Mouse (Mus musculus): ENCODE results near the gene Rasgrp2.

The Rasgrp2 gene

GRCm38 (mm10) chr19:6407816-6408510 lies 8.8 kb downstream of the Rasgrp2 start:
- no peak for DNase-seq (ENCODE audit: low read depth, low spot score)

- DNase-seq (ENCODE audit: low read depth, low spot score), result no peak
These were observed 9.6 kb downstream of the Rasgrp2 start for GRCm38 (mm10) chr19:6408749-6409148.

- DNase-seq (ENCODE audit: low read depth, low spot score), result no peak
These were observed 10.0 kb downstream of the Rasgrp2 start for GRCm38 (mm10) chr19:6409176-6409575.

GRCm38 (mm10) chr19:6409936-6410335 lies 10.8 kb downstream of the Rasgrp2 start:
- DNase-seq (ENCODE audit: low read depth, low spot score), result no peak

GRCm38 (mm10) chr19:6412798-6413197 lies 13.7 kb downstream of the Rasgrp2 start:
- no peak for DNase-seq (ENCODE audit: low read depth, low spot score)

- no peak for DNase-seq (ENCODE audit: low read depth, low spot score)
These were observed 16.3 kb downstream of the Rasgrp2 start for GRCm38 (mm10) chr19:6415454-6415853.

- DNase-seq (ENCODE audit: low read depth, low spot score), result no peak
These were observed 17.1 kb downstream of the Rasgrp2 start for GRCm38 (mm10) chr19:6416124-6416770.

- DNase-seq (ENCODE audit: low read depth, low spot score), result no peak
These were observed 18.0 kb downstream of the Rasgrp2 start for GRCm38 (mm10) chr19:6416894-6417761.

- peak; percentile 75 for DNase-seq (ENCODE audit: low read depth, low spot score)
These were observed 19.2 kb downstream of the Rasgrp2 start, which contains the start of gene Nrxn2 for GRCm38 (mm10) chr19:6418233-6418879. Gene Nrxn2, plus strand, starts transcription at chr19:6418731.

GRCm38 (mm10) chr19:6418984-6419692 lies 20.0 kb downstream of the Rasgrp2 start:
- DNase-seq (ENCODE audit: low read depth, low spot score), result no peak

GRCm38 (mm10) chr19:6419805-6420310 lies 20.7 kb downstream of the Rasgrp2 start:
- DNase-seq (ENCODE audit: low read depth, low spot score), result no peak

- no peak for DNase-seq (ENCODE audit: low read depth, low spot score)
These were observed 21.5 kb downstream of the Rasgrp2 start for GRCm38 (mm10) chr19:6420481-6421210.

GRCm38 (mm10) chr19:6421211-6421590 lies 22.1 kb downstream of the Rasgrp2 start:
- no peak for DNase-seq (ENCODE audit: low read depth, low spot score)

GRCm38 (mm10) chr19:6422014-6422413 lies 22.9 kb downstream of the Rasgrp2 start:
- DNase-seq (ENCODE audit: low read depth, low spot score), result no peak

GRCm38 (mm10) chr19:6423241-6423640 lies 24.1 kb downstream of the Rasgrp2 start:
- DNase-seq (ENCODE audit: low read depth, low spot score), result no peak

- no peak for DNase-seq (ENCODE audit: low read depth, low spot score)
These were observed 25.2 kb downstream of the Rasgrp2 start for GRCm38 (mm10) chr19:6424137-6424881.

- DNase-seq (ENCODE audit: low read depth, low spot score), result no peak
These were observed 26.5 kb downstream of the Rasgrp2 start for GRCm38 (mm10) chr19:6425595-6425994.

GRCm38 (mm10) chr19:6426703-6427500 lies 27.8 kb downstream of the Rasgrp2 start:
- peak; percentile 81 for DNase-seq (ENCODE audit: low read depth, low spot score)
